Mouse (Mus musculus): ENCODE measurements at regions not wholly inside any gene's neighbourhood (a gene's known extent, or its start where the extent isn't known, plus 50 kb on each side); places are given as distances from the start of the nearest gene placed in this dataset.

- no peak overlapping the region for H3K4me2 ChIP-seq
- H3K36me3 ChIP-seq: no peaks in the 10 kb centered on the region
- WGBS: 92% methylated on average over 3 of the region's 3 CpGs
- H3K27me3 ChIP-seq: no peaks in the 10 kb centered on the region
- ATAC-seq (replicated peaks; ENCODE audit: low FRiP score): no peak
- no peak overlapping the region for H3K27ac ChIP-seq
- no peaks in the 10 kb centered on the region for H3K4me1 ChIP-seq
- H3K4me3 ChIP-seq (replicated peaks): no peak overlapping the region
- no peaks in the 10 kb centered on the region for H3K9me3 ChIP-seq (replicated peaks)
- H3K9ac ChIP-seq: no peak overlapping the region
These were observed 51.3 kb upstream of the Tank start for GRCm38 (mm10) chr2:61527127-61527526.

- ATAC-seq (replicated peaks; ENCODE audit: low FRiP score): no peak
- H3K27ac ChIP-seq: no peak overlapping the region
- no peak overlapping the region for H3K4me3 ChIP-seq (replicated peaks)
- H3K4me1 ChIP-seq: no peaks in the 10 kb centered on the region
- WGBS: 84% methylated on average over 6 of the region's 6 CpGs
- H3K27me3 ChIP-seq: no peaks in the 10 kb centered on the region
- no peaks in the 10 kb centered on the region for H3K9me3 ChIP-seq (replicated peaks)
- no peak overlapping the region for H3K4me2 ChIP-seq
- H3K36me3 ChIP-seq: no peaks in the 10 kb centered on the region
- no peak overlapping the region for H3K9ac ChIP-seq
These were observed 54.2 kb upstream of the Tank start for GRCm38 (mm10) chr2:61524060-61524734.

DNA sequence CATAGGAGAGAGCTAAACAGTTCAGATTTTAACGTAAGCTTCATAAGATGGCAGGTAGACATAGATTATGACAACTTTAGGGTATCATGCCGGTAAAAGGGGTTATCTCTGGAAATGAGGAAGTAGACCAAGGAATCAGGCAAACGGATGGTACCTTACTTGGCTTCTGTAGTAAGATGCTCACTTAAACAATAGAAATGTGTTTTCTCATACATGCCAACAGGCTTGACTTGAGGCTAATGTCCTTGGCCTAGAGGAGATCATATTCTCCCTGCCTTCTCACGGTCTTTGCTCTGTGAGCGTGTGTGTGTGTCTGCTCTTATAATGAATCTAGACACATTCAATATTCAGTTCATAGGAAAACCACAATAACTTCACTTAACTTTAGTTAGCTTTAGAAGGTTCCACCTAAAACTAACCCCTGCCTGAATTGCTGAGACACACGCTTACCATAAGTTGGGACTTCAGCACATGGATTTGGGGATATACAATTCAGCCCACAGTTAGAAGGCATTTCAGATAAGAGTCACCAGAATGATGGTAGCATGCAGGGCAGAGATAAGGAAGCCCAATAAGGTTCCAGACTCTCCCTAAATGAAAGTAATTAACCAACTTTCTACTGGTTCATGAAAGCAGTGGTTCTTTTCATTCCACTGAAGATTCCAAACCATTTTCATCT lies 63.8 kb upstream of the Tank start:
- Histone ChIP-seq H3K4me1 (no peaks in the 10 kb centered on the region), H3K27ac (no peak overlapping the region), H3K27me3 (no peaks in the 10 kb centered on the region), H3K4me3 (replicated peaks) (no peak overlapping the region), H3K4me2 (no peak overlapping the region), H3K9ac (no peak overlapping the region), H3K36me3 (no peaks in the 10 kb centered on the region), H3K9me3 (replicated peaks) (no peaks in the 10 kb centered on the region)
- no peak for ATAC-seq (replicated peaks; ENCODE audit: low FRiP score)
- 95% methylated on average over 6 of the region's 6 CpGs for WGBS

- Histone ChIP-seq H3K4me1 (no peaks in the 10 kb centered on the region), H3K9me3 (replicated peaks) (no peaks in the 10 kb centered on the region), H3K4me2 (no peak overlapping the region), H3K4me3 (replicated peaks) (no peak overlapping the region), H3K27me3 (no peaks in the 10 kb centered on the region), H3K27ac (no peak overlapping the region), H3K36me3 (no peaks in the 10 kb centered on the region), H3K9ac (no peak overlapping the region)
- no peak for ATAC-seq (replicated peaks; ENCODE audit: low FRiP score)
- WGBS: 77% methylated on average over 12 of the region's 12 CpGs
These were observed 64.5 kb upstream of the Tank start for GRCm38 (mm10) chr2:61513787-61514444.

- 82% methylated on average over 4 of the region's 4 CpGs for WGBS
- H3K9ac ChIP-seq: no peak overlapping the region
- H3K9me3 ChIP-seq (replicated peaks): no peaks in the 10 kb centered on the region
- no peak overlapping the region for H3K4me2 ChIP-seq
- H3K27me3 ChIP-seq: no peaks in the 10 kb centered on the region
- no peak for ATAC-seq (replicated peaks; ENCODE audit: low FRiP score)
- H3K4me1 ChIP-seq: no peaks in the 10 kb centered on the region
- H3K27ac ChIP-seq: no peak overlapping the region
- no peak overlapping the region for H3K4me3 ChIP-seq (replicated peaks)
- no peaks in the 10 kb centered on the region for H3K36me3 ChIP-seq
These were observed 74.8 kb upstream of the Tank start for GRCm38 (mm10) chr2:61503594-61503993.

DNA sequence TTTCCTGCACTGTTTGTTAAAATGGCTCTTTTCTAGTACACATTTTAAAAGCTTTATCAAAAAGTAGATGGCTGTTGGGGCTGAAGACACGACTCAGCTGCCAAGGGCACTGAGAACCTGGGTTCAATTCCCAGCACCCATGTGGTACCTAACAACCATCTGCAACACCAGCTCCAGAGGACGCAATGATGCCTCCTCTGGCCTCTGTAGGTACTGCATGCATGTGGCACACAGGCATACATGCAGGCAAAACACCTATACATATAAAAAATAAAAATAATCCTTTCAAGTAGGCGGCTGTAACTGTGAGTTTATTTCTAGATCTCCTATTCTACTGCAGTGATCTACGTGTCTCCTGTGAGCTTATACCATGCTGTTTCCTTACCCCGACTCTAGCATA lies 76.5 kb upstream of the Tank start:
- Histone ChIP-seq H3K9ac (no peak overlapping the region), H3K4me2 (no peak overlapping the region), H3K4me3 (replicated peaks) (no peak overlapping the region), H3K27me3 (no peaks in the 10 kb centered on the region), H3K4me1 (no peaks in the 10 kb centered on the region), H3K27ac (no peak overlapping the region), H3K9me3 (replicated peaks) (no peaks in the 10 kb centered on the region), H3K36me3 (no peaks in the 10 kb centered on the region)
- 91% methylated on average over 5 of the region's 5 CpGs for WGBS
- ATAC-seq (replicated peaks; ENCODE audit: low FRiP score): no peak

- WGBS: 95% methylated on average over 1 of the region's 1 CpGs
- H3K27ac ChIP-seq: no peak overlapping the region
These were observed 79.1 kb upstream of the Tank start for GRCm38 (mm10) chr2:61499266-61499665.

DNA sequence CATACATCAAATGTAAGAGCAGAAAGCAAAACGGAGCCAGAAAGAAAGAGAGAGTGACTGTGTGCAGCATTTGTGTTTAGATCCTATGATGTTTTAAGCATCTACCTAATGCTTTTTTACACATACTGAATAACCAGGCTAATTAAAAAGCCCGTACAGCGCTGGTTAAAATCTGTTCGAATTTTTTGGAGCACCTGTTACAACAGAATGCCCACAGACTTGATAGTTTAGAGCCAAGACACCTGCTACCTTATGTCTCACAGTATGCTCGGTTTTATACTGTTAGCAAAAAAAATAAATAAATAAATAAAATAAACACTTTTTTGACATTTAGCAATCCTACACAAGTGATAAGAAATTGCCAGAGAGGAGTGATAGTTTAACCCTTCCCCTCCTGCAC lies 80.5 kb upstream of the Tank start:
- Histone ChIP-seq H3K4me2 (no peak overlapping the region), H3K36me3 (no peaks in the 10 kb centered on the region), H3K27me3 (no peaks in the 10 kb centered on the region), H3K9ac (no peak overlapping the region), H3K9me3 (replicated peaks) (no peaks in the 10 kb centered on the region), H3K27ac (no peak overlapping the region), H3K4me1 (no peaks in the 10 kb centered on the region; the same call in 1 of the 2 replicates), H3K4me3 (replicated peaks) (no peak overlapping the region)
- ATAC-seq (replicated peaks; ENCODE audit: low FRiP score): no peak
- WGBS: 64% methylated on average over 5 of the region's 5 CpGs

More at GRCm38 (mm10) chr2:61499266-61499665, 79.1 kb upstream of the Tank start:
- Histone ChIP-seq H3K36me3 (no peaks in the 10 kb centered on the region), H3K4me3 (replicated peaks) (no peak overlapping the region), H3K27me3 (no peaks in the 10 kb centered on the region), H3K4me2 (no peak overlapping the region), H3K9ac (no peak overlapping the region), H3K4me1 (no peaks in the 10 kb centered on the region; the same call in 1 of the 2 replicates), H3K9me3 (replicated peaks) (no peaks in the 10 kb centered on the region)
- no peak for ATAC-seq (replicated peaks; ENCODE audit: low FRiP score)

- 95% methylated on average over 2 of the region's 2 CpGs for WGBS
- no peak for ATAC-seq (replicated peaks; ENCODE audit: low FRiP score)
- Histone ChIP-seq H3K9ac (no peak overlapping the region), H3K4me1 (no peaks in the 10 kb centered on the region; the same call in 1 of the 2 replicates), H3K27me3 (no peaks in the 10 kb centered on the region), H3K9me3 (replicated peaks) (no peaks in the 10 kb centered on the region), H3K27ac (no peak overlapping the region), H3K4me2 (no peak overlapping the region), H3K4me3 (replicated peaks) (no peak overlapping the region), H3K36me3 (no peaks in the 10 kb centered on the region)
These were observed 81.4 kb upstream of the Tank start for GRCm38 (mm10) chr2:61496968-61497367.

DNA sequence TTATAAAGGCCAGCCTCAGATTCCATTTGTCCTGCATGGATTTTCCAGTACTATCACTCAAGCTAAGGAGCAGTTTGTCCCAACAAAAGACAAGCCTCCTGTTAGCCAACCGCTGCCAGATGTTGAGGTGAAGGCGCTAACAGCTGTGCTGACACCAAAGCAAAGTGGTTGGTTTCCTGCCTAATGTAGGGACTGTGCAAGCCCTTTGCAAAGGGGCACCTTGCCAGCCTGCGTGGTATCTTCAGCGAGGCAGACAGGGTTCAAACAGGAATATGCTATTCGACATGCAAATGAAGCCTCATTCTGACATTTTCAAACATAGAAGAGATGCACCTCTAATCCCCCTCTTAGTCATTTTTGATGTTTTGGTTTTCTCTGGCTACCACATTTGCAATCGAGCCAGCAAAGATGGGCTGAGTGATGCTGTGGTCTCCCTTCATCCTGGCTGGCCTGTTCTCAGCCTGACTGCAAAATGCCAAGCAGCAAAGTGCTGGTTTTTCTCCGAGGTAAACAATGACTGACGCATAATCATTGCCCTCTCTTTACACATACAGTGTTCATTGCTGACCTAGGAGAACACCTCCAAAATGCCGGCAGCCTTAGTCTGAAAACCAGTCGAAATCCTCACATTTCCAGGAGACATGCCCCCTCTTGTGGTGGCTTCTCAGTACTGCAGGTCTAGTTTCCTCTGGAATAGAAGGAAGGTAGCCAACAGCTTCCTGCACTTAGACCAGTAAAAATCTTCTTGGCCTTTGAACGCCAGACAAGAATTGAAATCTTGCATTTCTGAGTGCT lies 84.3 kb upstream of the Tank start:
- H3K36me3 ChIP-seq: no peaks in the 10 kb centered on the region
- H3K27me3 ChIP-seq: no peaks in the 10 kb centered on the region
- H3K9me3 ChIP-seq (replicated peaks): no peaks in the 10 kb centered on the region
- WGBS: 42% methylated on average over 11 of the region's 11 CpGs
- no peak overlapping the region for H3K27ac ChIP-seq
- no peak overlapping the region for H3K4me3 ChIP-seq (replicated peaks)
- no peaks in the 10 kb centered on the region; the same call in 1 of the 2 replicates for H3K4me1 ChIP-seq
- ATAC-seq (replicated peaks; ENCODE audit: low FRiP score): no peak
- H3K9ac ChIP-seq: no peak overlapping the region
- peak overlapping the region; percentile 28; the same call in 1 of the 2 replicates for H3K4me2 ChIP-seq

DNA sequence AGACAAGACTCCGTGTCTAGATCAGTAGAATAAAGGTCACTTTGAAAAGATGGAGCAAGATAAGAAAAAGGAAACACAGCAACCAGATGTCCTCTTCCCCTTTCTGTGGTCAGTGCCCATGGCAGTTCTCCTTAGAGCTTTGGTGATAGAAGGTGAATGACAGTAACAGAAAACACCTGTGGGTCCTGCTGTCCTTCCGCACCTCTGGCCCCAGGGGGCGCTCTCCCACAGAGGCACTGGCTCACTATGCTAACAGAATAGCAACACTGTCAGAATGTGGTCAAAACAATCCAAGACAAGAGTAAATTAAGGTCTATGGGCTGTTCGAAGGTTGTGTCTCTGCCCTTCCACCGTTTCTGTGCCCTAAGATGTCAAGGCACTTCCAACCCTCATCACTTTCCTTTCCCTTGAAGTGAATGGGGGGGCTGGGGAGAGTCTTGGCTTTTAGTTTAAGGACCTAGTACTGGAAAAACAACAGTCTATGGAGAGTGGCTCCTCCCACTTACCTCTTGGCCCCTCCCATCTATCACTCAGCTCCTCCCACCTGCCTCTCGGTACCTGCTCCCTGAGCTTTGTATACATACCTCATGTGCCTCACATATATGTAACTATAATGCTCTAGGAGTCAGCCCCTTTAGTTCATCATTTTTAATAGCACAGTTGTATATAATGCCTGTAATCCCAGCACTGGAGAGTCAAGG lies 86.2 kb upstream of the Tank start:
- Histone ChIP-seq H3K27me3 (no peaks in the 10 kb centered on the region), H3K27ac (no peak overlapping the region), H3K9ac (no peak overlapping the region), H3K4me2 (no peak overlapping the region), H3K36me3 (no peaks in the 10 kb centered on the region), H3K9me3 (replicated peaks) (no peaks in the 10 kb centered on the region), H3K4me3 (replicated peaks) (no peak overlapping the region), H3K4me1 (no peaks in the 10 kb centered on the region; the same call in 1 of the 2 replicates)
- ATAC-seq (replicated peaks; ENCODE audit: low FRiP score): no peak; the same call in 1 of the 2 replicates
- WGBS: 61% methylated on average over 6 of the region's 6 CpGs
